Mouse (Mus musculus): Measurements from ENCODE around the gene Aqp9. TPM values are rescaled to one million over a fixed set of nuclear protein-coding genes. Genes with fewer than 3 reads are reported as not detected.

Gene Aqp9
- total and polyA plus RNA-seq, 3 experiments = 0.08 TPM; not detected in 2

- in situ Hi-C loops (cut with MboI; ENCODE audit: low pct_ligation_motif_present, low pct_unique_long_range_greater_than_20kb, low sequenced_read_pairs) = loop anchor here (10.0 kb wide), 1 partner anchor 52 kb away; no protein-coding TSS in a partner anchor
- Histone ChIP-seq H3K4me1 (ENCODE audit: control insufficient read depth in 1 of 2, insufficient read depth in 2 of 2) (peaks cover 0 to 30% of the 10 kb centered on the region in 2 experiments; a peak in 2 of 4 replicates), H3K27ac (ENCODE audit: insufficient read depth, low read depth) (no peak overlapping the region), H3K27me3 (replicated peaks) (no peaks in the 10 kb centered on the region), H3K79me2 (replicated peaks; ENCODE audit: control insufficient read depth, extremely low read depth, insufficient read depth, poor library complexity, severe bottlenecking) (no peaks in the 10 kb centered on the region), H3K4me2 (ENCODE audit: insufficient read depth, low read depth, poor library complexity, severe bottlenecking) (no peak overlapping the region), H3K9ac (ENCODE audit: insufficient read depth, low read depth) (no peak overlapping the region), H3K9me3 (replicated peaks; ENCODE audit: low read length) (no peaks in the 10 kb centered on the region), H3K4me3 (replicated peaks in 1 of 3; ENCODE audit: low read depth in 2 of 3, low read length in 2 of 3, poor library complexity in 1 of 3) (no peak overlapping the region), H3K36me3 (replicated peaks in 1 of 2; ENCODE audit: control insufficient read depth in 1 of 2, insufficient read depth in 1 of 2, low read length in 1 of 2) (no peaks in the 10 kb centered on the region)
- DNase-seq (ENCODE audit: extremely low read depth) = no peak
- TF ChIP-seq ZKSCAN1 (IDR thresholded peaks at IDR 0.05; ENCODE audit: borderline replicate concordance, low read depth, low read length) = no peak
- no peak for TF ChIP-seq IRF4 (IDR thresholded peaks at IDR 0.05; ENCODE audit: low read depth, low read length)
- dilution Hi-C loops (cut with MboI; ENCODE audit: extremely low pct_ligation_motif_present, extremely low pct_unique_long_range_greater_than_20kb, low sequenced_read_pairs) = no loop called here
Measured at GRCm38 (mm10) chr9:71066491-71066890, 102.0 kb downstream of the Aqp9 start.

GRCm38 (mm10) chr9:71065343-71065875 lies 103.1 kb downstream of the Aqp9 start:
- H3K27me3 ChIP-seq (replicated peaks) = no peaks in the 10 kb centered on the region
- H3K9me3 ChIP-seq (replicated peaks; ENCODE audit: low read length) = no peaks in the 10 kb centered on the region
- H3K4me1 ChIP-seq (ENCODE audit: control insufficient read depth in 1 of 2, insufficient read depth in 2 of 2) = peaks cover 0 to 36% of the 10 kb centered on the region in 2 experiments; a peak in 2 of 4 replicates
- TF ChIP-seq NRF1 (IDR thresholded peaks at IDR 0.05; ENCODE audit: low read depth, low read length) = no peak
- TF ChIP-seq ZKSCAN1 (IDR thresholded peaks at IDR 0.05; ENCODE audit: borderline replicate concordance, low read depth, low read length) = no peak
- TF ChIP-seq PAX5 (IDR thresholded peaks at IDR 0.05; ENCODE audit: low read length) = no peak
- TF ChIP-seq EP300 (IDR thresholded peaks at IDR 0.05; ENCODE audit: low read length) = no peak
- no peak for TF ChIP-seq MXI1 (IDR thresholded peaks at IDR 0.05; ENCODE audit: low read depth, low read length)
- TF ChIP-seq SMC3 (IDR thresholded peaks at IDR 0.05; ENCODE audit: low read depth, low read length) = no peak
- no peaks in the 10 kb centered on the region for H3K36me3 ChIP-seq (replicated peaks in 1 of 2; ENCODE audit: control insufficient read depth in 1 of 2, insufficient read depth in 1 of 2, low read length in 1 of 2)
- H3K4me2 ChIP-seq (ENCODE audit: insufficient read depth, low read depth, poor library complexity, severe bottlenecking) = no peak overlapping the region
- H3K4me3 ChIP-seq (replicated peaks in 1 of 3; ENCODE audit: low read depth in 2 of 3, low read length in 2 of 3, poor library complexity in 1 of 3) = no peak overlapping the region
- no peak for DNase-seq (ENCODE audit: extremely low read depth)
- H3K27ac ChIP-seq (ENCODE audit: insufficient read depth, low read depth) = no peak overlapping the region
- dilution Hi-C loops (cut with MboI; ENCODE audit: extremely low pct_ligation_motif_present, extremely low pct_unique_long_range_greater_than_20kb, low sequenced_read_pairs) = no loop called here
- H3K9ac ChIP-seq (ENCODE audit: insufficient read depth, low read depth) = no peak overlapping the region
- H3K79me2 ChIP-seq (replicated peaks; ENCODE audit: control insufficient read depth, extremely low read depth, insufficient read depth, poor library complexity, severe bottlenecking) = no peaks in the 10 kb centered on the region
- in situ Hi-C loops (cut with MboI; ENCODE audit: low pct_ligation_motif_present, low pct_unique_long_range_greater_than_20kb, low sequenced_read_pairs) = loop anchor here (10.0 kb wide), 1 partner anchor 51 kb away; no protein-coding TSS in a partner anchor

GRCm38 (mm10) chr9:71064291-71064840 lies 104.1 kb downstream of the Aqp9 start:
- Histone ChIP-seq H3K27ac (ENCODE audit: insufficient read depth, low read depth) (no peak overlapping the region), H3K4me2 (ENCODE audit: insufficient read depth, low read depth, poor library complexity, severe bottlenecking) (no peak overlapping the region), H3K9ac (ENCODE audit: insufficient read depth, low read depth) (no peak overlapping the region), H3K4me3 (replicated peaks in 1 of 3; ENCODE audit: low read depth in 2 of 3, low read length in 2 of 3, poor library complexity in 1 of 3) (no peak overlapping the region), H3K4me1 (ENCODE audit: control insufficient read depth in 1 of 2, insufficient read depth in 2 of 2) (peaks cover 0 to 36% of the 10 kb centered on the region in 2 experiments; a peak in 2 of 4 replicates), H3K27me3 (replicated peaks) (no peaks in the 10 kb centered on the region), H3K79me2 (replicated peaks; ENCODE audit: control insufficient read depth, extremely low read depth, insufficient read depth, poor library complexity, severe bottlenecking) (no peaks in the 10 kb centered on the region), H3K9me3 (replicated peaks; ENCODE audit: low read length) (no peaks in the 10 kb centered on the region), H3K36me3 (replicated peaks in 1 of 2; ENCODE audit: control insufficient read depth in 1 of 2, insufficient read depth in 1 of 2, low read length in 1 of 2) (no peaks in the 10 kb centered on the region)
- TF ChIP-seq EP300 (IDR thresholded peaks at IDR 0.05; ENCODE audit: low read length) = no peak
- no peak for DNase-seq (ENCODE audit: extremely low read depth)
- in situ Hi-C loops (cut with MboI; ENCODE audit: low pct_ligation_motif_present, low pct_unique_long_range_greater_than_20kb, low sequenced_read_pairs) (loop anchor here (10.0 kb wide), 1 partner anchor 50 kb away; no protein-coding TSS in a partner anchor), dilution Hi-C loops (cut with MboI; ENCODE audit: extremely low pct_ligation_motif_present, extremely low pct_unique_long_range_greater_than_20kb, low sequenced_read_pairs) (no loop called here)

Measured in CH12.LX (cell line).